Mouse (Mus musculus): ENCODE measurements around the gene Helq.

Helq gene

GRCm38 (mm10) chr5:100776900-100777299, 21.5 kb downstream of the Helq start:
- no peak for DNase-seq

GRCm38 (mm10) chr5:100775778-100776404, 22.5 kb downstream of the Helq start:
- DNase-seq, result no peak

GRCm38 (mm10) chr5:100771575-100771974, 26.8 kb downstream of the Helq start:
- no peak for DNase-seq

- no peak for DNase-seq
These were observed 32.4 kb downstream of the Helq start for GRCm38 (mm10) chr5:100766026-100766425.

- no peak for DNase-seq
These were observed 36.7 kb downstream of the Helq start for GRCm38 (mm10) chr5:100761736-100762135.

- no peak for DNase-seq
These were observed 38.2 kb downstream of the Helq start for GRCm38 (mm10) chr5:100760049-100760663.

GRCm38 (mm10) chr5:100758121-100758520, 40.3 kb downstream of the Helq start:
- no peak for DNase-seq

GRCm38 (mm10) chr5:100753407-100753806, 45.0 kb downstream of the Helq start:
- no peak for DNase-seq

GRCm38 (mm10) chr5:100751655-100752054, 46.7 kb downstream of the Helq start:
- peak; percentile 39 for DNase-seq

GRCm38 (mm10) chr5:100750617-100751255, 47.7 kb downstream of the Helq start:
- peak; percentile 45 for DNase-seq

- no peak for DNase-seq
These were observed 59.6 kb downstream of the Helq start for GRCm38 (mm10) chr5:100738802-100739201.

- DNase-seq, result no peak
These were observed 61.5 kb downstream of the Helq start for GRCm38 (mm10) chr5:100736919-100737318.

- no peak for DNase-seq
These were observed 63.9 kb downstream of the Helq start for GRCm38 (mm10) chr5:100734535-100734934.

- peak; percentile 72 for DNase-seq
These were observed 69.6 kb downstream of the Helq start for GRCm38 (mm10) chr5:100728757-100729156.

GRCm38 (mm10) chr5:100726001-100726400, 72.4 kb downstream of the Helq start:
- no peak for DNase-seq

GRCm38 (mm10) chr5:100719235-100720088, 78.9 kb downstream of the Helq start, which contains the start of gene Hpse:
Gene Hpse, minus strand, starts transcription at chr5:100719716.
- peak; percentile 57 for DNase-seq

- DNase-seq, result no peak
These were observed 81.6 kb downstream of the Helq start for GRCm38 (mm10) chr5:100716762-100717161.

All from thymus, postnatal 25 days (tissue).